Mouse (Mus musculus) lung, adult 18-20 months (tissue): ENCODE measurements around the gene Gm20830.
"Not testable (repeated sequence)": the region's sequence is repeated elsewhere in the genome, so short reads cannot be mapped to it uniquely, and the experiment has no call there.

ENCODE experiments used
- DNase-seq, 2 experiments: peaks; one replicate each; pipeline ENCODE4 v3.0.0; 2022; ENCODE audit warnings: mixed read lengths in 2 of 2

Gm20830 gene

GRCm38 (mm10) chrY:6918182-6918581, at the start of gene Gm20830:
Gene Gm20830 (minus strand): TSS chrY:6918282.
- not testable (repeated sequence) for DNase-seq
